ENCODE assay signal across 18 mouse cellular contexts in the genomic region with DNA sequence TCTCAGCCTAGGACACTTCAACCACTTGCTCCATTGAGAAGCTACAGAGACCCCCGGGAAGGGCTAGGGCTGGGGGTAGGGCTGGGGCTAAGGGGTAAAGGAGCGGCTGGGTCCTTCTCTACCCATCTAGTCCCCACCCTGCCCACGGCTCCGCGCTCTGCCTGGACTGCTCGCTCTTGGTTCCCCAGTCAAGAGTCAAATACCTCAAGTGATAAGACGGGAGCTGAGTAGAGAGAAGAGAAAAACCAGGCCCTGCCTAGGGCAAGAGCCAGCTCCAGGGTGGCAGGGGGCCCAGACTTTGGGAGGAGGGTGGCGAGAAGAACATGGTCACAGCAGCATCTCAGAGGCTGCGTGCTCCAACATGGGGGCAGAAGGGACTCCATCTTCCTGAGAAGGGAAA. TPM values are rescaled to one million over a fixed set of nuclear protein-coding genes. Genes with fewer than 3 reads are reported as not detected.
DNase-seq lines count a peak whose midpoint lies in the region; ATAC-seq lines count a peak whose summit lies in the region.
"Had no signal": no experiment of that assay in that cellular context is flagged by ENCODE, and none has a peak within 500 bp of the region (broad histone marks: within the 10 kb centered on the region; RNA-seq: fewer than 3 reads in every experiment).

No protein-coding gene starts in this region.

- H3K4me3 ChIP-seq in limb, embryonic 12.5 days (replicated peaks): peak overlapping the region; percentile 12; the same call in 1 of the 2 replicates
- no peak overlapping the region for H3K4me3 ChIP-seq in limb, embryonic 10.5 days
- H3K4me3 ChIP-seq in embryonic facial prominence, embryonic 10.5 days: no peak overlapping the region
- H3K4me3 ChIP-seq: embryonic facial prominence, embryonic 13.5 days; midbrain, embryonic 12.5 days had no signal

- DNase-seq in limb, embryonic 10.5 days (ENCODE audit: low spot score): no peak
- no peak for DNase-seq in embryonic facial prominence, embryonic 10.5 days (ENCODE audit: low spot score)
- peak; percentile 42 for DNase-seq in heart, adult 9 months (ENCODE audit: low spot score in 2 of 2)
- peak; percentile 80 for DNase-seq in heart, postnatal 4 days
- DNase-seq in urinary bladder, adult 2 months (ENCODE audit: low spot score): no peak
- DNase-seq: adrenal gland, postnatal 14 days; cerebellum, postnatal 25 days; kidney, postnatal 36 days; liver; lung, postnatal 14 days; right cerebral cortex, adult 18-20 months; thymus, postnatal 14 days had no signal

- no peak overlapping the region for H3K27ac ChIP-seq in limb, embryonic 12.5 days
- H3K27ac ChIP-seq in limb, embryonic 10.5 days: no peak overlapping the region
- H3K27ac ChIP-seq in embryonic facial prominence, embryonic 10.5 days (replicated peaks): 0 out of 2 replicates have a peak overlapping the region, but pooled peaks have one; percentile 11
- H3K27ac ChIP-seq: embryonic facial prominence, embryonic 13.5 days; midbrain, embryonic 12.5 days had no signal

- H3K36me3 ChIP-seq in limb, embryonic 12.5 days: no peaks in the 10 kb centered on the region
- no peaks in the 10 kb centered on the region for H3K36me3 ChIP-seq in limb, embryonic 10.5 days
- no peaks in the 10 kb centered on the region for H3K36me3 ChIP-seq in embryonic facial prominence, embryonic 10.5 days (replicated peaks)
- H3K36me3 ChIP-seq: embryonic facial prominence, embryonic 13.5 days; midbrain, embryonic 12.5 days had no signal

- H3K9ac ChIP-seq in limb, embryonic 12.5 days (replicated peaks): no peak overlapping the region
- H3K9ac ChIP-seq: embryonic facial prominence, embryonic 13.5 days; midbrain, embryonic 12.5 days had no signal

- ATAC-seq in limb, embryonic 12.5 days (ENCODE audit: insufficient number of reproducible peaks, insufficient read depth, low FRiP score, low TSS enrichment, low read depth): no peak
- no peak for ATAC-seq in megakaryocyte, adult 5-6 weeks (ENCODE audit: poor library complexity, severe bottlenecking)
- ATAC-seq: forebrain, embryonic 14.5 days had no signal

- H3K9me3 ChIP-seq in limb, embryonic 12.5 days: no peaks in the 10 kb centered on the region
- no peaks in the 10 kb centered on the region; the same call in 1 of the 2 replicates for H3K9me3 ChIP-seq in limb, embryonic 10.5 days (replicated peaks)
- H3K9me3 ChIP-seq in embryonic facial prominence, embryonic 10.5 days: 0 out of 2 replicates have a peak, but pooled peaks cover 2% of the 10 kb centered on the region

- H3K4me1 ChIP-seq in limb, embryonic 12.5 days (replicated peaks): peaks cover 14% of the 10 kb centered on the region
- H3K4me1 ChIP-seq in limb, embryonic 10.5 days: peaks cover 23% of the 10 kb centered on the region
- H3K4me1 ChIP-seq in embryonic facial prominence, embryonic 10.5 days: peaks cover 16% of the 10 kb centered on the region

- WGBS in limb, embryonic 12.5 days: 73% methylated on average over 9 of the region's 9 CpGs
- WGBS in limb, embryonic 10.5 days: 72% methylated on average over 9 of the region's 9 CpGs
- WGBS in embryonic facial prominence, embryonic 10.5 days: 79% methylated on average over 9 of the region's 9 CpGs

- H3K27me3 ChIP-seq in limb, embryonic 12.5 days: no peaks in the 10 kb centered on the region
- peaks cover 6% of the 10 kb centered on the region; the same call in 1 of the 2 replicates for H3K27me3 ChIP-seq in limb, embryonic 10.5 days (ENCODE audit: low read depth, poor library complexity, severe bottlenecking)
- no peaks in the 10 kb centered on the region for H3K27me3 ChIP-seq in embryonic facial prominence, embryonic 10.5 days (replicated peaks; ENCODE audit: low read depth, poor library complexity, severe bottlenecking)
- H3K27me3 ChIP-seq: CH12.LX; embryonic facial prominence, embryonic 13.5 days had no signal

- H3K4me2 ChIP-seq in limb, embryonic 12.5 days: peak overlapping the region; percentile 34; the same call in 1 of the 2 replicates
- H3K4me2 ChIP-seq: embryonic facial prominence, embryonic 13.5 days; midbrain, embryonic 12.5 days had no signal

RNA-seq across cellular contexts. Expression of a gene that starts 0.6 kb away (rescaled TPM):
- 3.3 and 3.6 TPM in 2 replicates for polyA plus RNA-seq in limb, embryonic 12.5 days (2016; fragmentation: Nextera tagmentation; extraction: Ambion mirVana)
- 0.30 and 0.95 TPM in 2 replicates for polyA plus RNA-seq in limb, embryonic 10.5 days (2016; fragmentation: Nextera tagmentation; extraction: Ambion mirVana)
- 0.31 and 0.34 TPM in 2 replicates for polyA plus RNA-seq in embryonic facial prominence, embryonic 10.5 days (2016; fragmentation: Nextera tagmentation; extraction: Ambion mirVana)
- total RNA-seq in heart, postnatal 4 days (2021): 100 to 1,000 TPM; 199 to 226 TPM
- 0.04 and 0.12 TPM in 2 replicates for polyA plus RNA-seq in urinary bladder, adult 2 months (2012; rRNA removed)
- not detected in 2 replicates for total RNA-seq in megakaryocyte, adult 5-6 weeks (2015)
- not detected in 2 replicates for total RNA-seq in megakaryocyte, adult 5-6 weeks (2017)
- total RNA-seq: adrenal gland, postnatal 14 days had no signal
- polyA plus RNA-seq: forebrain, embryonic 14.5 days had no signal

RNA-seq across cellular contexts. Expression of a gene that starts 27.5 kb away (rescaled TPM):
- 0.06 and 0.15 TPM in 2 replicates for polyA plus RNA-seq in limb, embryonic 12.5 days (2016; fragmentation: Nextera tagmentation; extraction: Ambion mirVana)
- polyA plus RNA-seq in limb, embryonic 10.5 days (2016; fragmentation: Nextera tagmentation; extraction: Ambion mirVana): not detected in 2 replicates
- 0.07 TPM in 1 of 2 replicates, not detected in the other for polyA plus RNA-seq in embryonic facial prominence, embryonic 10.5 days (2016; fragmentation: Nextera tagmentation; extraction: Ambion mirVana)
- under 1 TPM; 0.29 to 0.61 TPM for total RNA-seq in heart, postnatal 4 days (2021)
- 0.06 and 0.08 TPM in 2 replicates for polyA plus RNA-seq in urinary bladder, adult 2 months (2012; rRNA removed)
- 0.11 and 0.18 TPM in 2 replicates for total RNA-seq in megakaryocyte, adult 5-6 weeks (2015)
- total RNA-seq in megakaryocyte, adult 5-6 weeks (2017): 0.22 TPM in 1 of 2 replicates, not detected in the other

RNA-seq across cellular contexts. Expression of a gene that starts 27.8 kb away (rescaled TPM):
- polyA plus RNA-seq in limb, embryonic 12.5 days (2016; fragmentation: Nextera tagmentation; extraction: Ambion mirVana): 23.9 and 24.6 TPM in 2 replicates
- 13.9 and 19.6 TPM in 2 replicates for polyA plus RNA-seq in limb, embryonic 10.5 days (2016; fragmentation: Nextera tagmentation; extraction: Ambion mirVana)
- polyA plus RNA-seq in embryonic facial prominence, embryonic 10.5 days (2016; fragmentation: Nextera tagmentation; extraction: Ambion mirVana): 19.2 and 24.3 TPM in 2 replicates
- 10 to 100 TPM; 11.8 to 12.2 TPM for total RNA-seq in heart, postnatal 4 days (2021)
- 5.8 and 7.5 TPM in 2 replicates for polyA plus RNA-seq in urinary bladder, adult 2 months (2012; rRNA removed)
- total RNA-seq in megakaryocyte, adult 5-6 weeks (2015): 21.2 and 21.5 TPM in 2 replicates
- total RNA-seq in megakaryocyte, adult 5-6 weeks (2017): 39.0 and 40.7 TPM in 2 replicates

Comparison
In these comparisons a context has a peak if more than half of its experiments do, and no peak if none do; other contexts are left out.
1. DNase-seq: peak in heart, adult 9 months (2 of 2) and heart, postnatal 4 days (single experiment); none in limb, embryonic 10.5 days (single experiment), embryonic facial prominence, embryonic 10.5 days (single experiment) and urinary bladder, adult 2 months (single experiment).